In genomic region chr1:131438556-131438955, GRCm38 (mm10) we compare ENCODE assay signal across 17 mouse cellular contexts.
DNase-seq lines count a peak whose midpoint lies in the region; ATAC-seq and TF ChIP-seq lines count a peak whose summit lies in the region.
"Had no signal": no experiment of that assay in that cellular context is flagged by ENCODE, and none has a peak within 500 bp of the region (broad histone marks: within the 10 kb centered on the region; RNA-seq: fewer than 3 reads in every experiment).

No protein-coding gene starts in this region.

- H3K4me3 ChIP-seq in left cerebral cortex, adult 2 months: no peak overlapping the region
- H3K4me3 ChIP-seq: embryonic facial prominence, embryonic 12.5 days; lung, embryonic 15.5 days; neural tube, embryonic 15.5 days had no signal

- DNase-seq in left cerebral cortex, adult 2 months (ENCODE audit: extremely low spot score in 1 of 2, low spot score in 2 of 2): no peak
- no peak for DNase-seq in left cerebral cortex, adult 9 months (ENCODE audit: low spot score in 2 of 2)
- peak; percentile 34 for DNase-seq in urinary bladder, postnatal 14 days (ENCODE audit: low spot score)
- DNase-seq in urinary bladder, adult 2 months (ENCODE audit: low spot score): no peak
- DNase-seq in adipocyte (ENCODE audit: low spot score): no peak
- no peak for DNase-seq in left cerebral cortex, postnatal 4 days
- DNase-seq: cerebellum, postnatal 36 days; kidney, adult 2 months; kidney, postnatal 25 days; layer of hippocampus, postnatal 36 days; thymus, postnatal 4 days had no signal

- no peak for TF ChIP-seq CTCF in left cerebral cortex, adult 2 months (IDR thresholded peaks at IDR 0.05)

- peak; percentile 49 to 72; a peak in 3 of 4 replicates for ATAC-seq in hematopoietic stem cell, adult 5-6 weeks (replicated peaks in 1 of 2; ENCODE audit: insufficient read depth in 1 of 2, low FRiP score in 2 of 2, low TSS enrichment in 1 of 2, low read depth in 1 of 2, poor library complexity in 2 of 2, severe bottlenecking in 2 of 2)
- ATAC-seq: hindbrain, postnatal 0 days; Patski had no signal

- intact Hi-C loops in left cerebral cortex, adult 2 months (cut with DNase I): no loop called here
- intact Hi-C loops in left cerebral cortex, postnatal 4 days (cut with DNase I): no loop called here

- peak overlapping the region; percentile 9; the same call in 1 of the 2 replicates for H3K27ac ChIP-seq in left cerebral cortex, adult 2 months
- H3K27ac ChIP-seq: embryonic facial prominence, embryonic 12.5 days; hindbrain, postnatal 0 days; lung, embryonic 15.5 days; neural tube, embryonic 15.5 days had no signal
